Mouse (Mus musculus): Measurements from ENCODE around the gene Ttl. TPM values are rescaled to one million over a fixed set of nuclear protein-coding genes. Genes with fewer than 3 reads are reported as not detected.

The Ttl gene
- total RNA-seq (2021) = 10 to 100 TPM; 17.1 to 18.8 TPM

DNA sequence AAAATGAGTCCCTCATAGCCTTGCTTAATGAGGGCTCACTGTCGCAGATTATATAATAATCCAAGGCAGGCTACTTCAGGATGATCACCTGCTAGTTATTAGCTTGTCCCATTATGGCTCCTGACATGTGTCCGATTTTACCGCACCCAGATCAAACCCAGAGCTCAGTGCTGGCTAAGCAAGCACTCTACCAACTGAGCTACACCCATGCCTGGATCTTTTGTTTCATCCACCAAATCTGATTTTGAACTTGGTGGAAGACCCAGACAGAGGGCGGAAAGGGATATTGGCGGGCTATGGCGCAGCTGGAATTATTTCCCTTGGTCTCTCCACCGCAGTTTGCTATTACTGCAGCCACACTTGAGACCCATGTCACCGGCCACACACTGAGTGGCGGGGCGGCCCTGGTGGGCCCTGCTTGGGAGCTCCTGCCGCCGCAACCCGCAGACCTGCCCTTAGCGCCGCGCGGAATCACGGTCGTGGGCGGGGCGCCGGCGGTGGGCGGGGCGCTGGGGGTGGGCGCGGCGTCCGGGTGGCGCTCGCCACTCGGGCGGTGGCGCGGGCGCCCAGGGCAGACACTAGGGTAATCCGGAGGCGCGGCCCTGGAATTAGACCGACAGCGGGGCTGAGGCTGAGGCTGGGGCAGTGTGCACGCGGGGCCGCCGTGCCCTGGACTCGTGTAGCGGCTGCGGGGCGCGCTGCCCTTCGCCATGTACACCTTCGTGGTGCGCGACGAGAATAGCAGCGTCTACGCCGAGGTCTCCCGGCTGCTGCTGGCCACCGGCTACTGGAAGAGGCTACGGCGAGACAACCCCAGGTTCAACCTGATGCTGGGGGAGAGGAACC, at the start of gene Ttl:
TSS of gene Ttl (plus strand) at position 506 of the 846 bp plus-strand sequence.
- intact Hi-C loops (cut with DNase I) = loop anchor here (5.0 kb wide), 2 partner anchors 98 to 118 kb away; partner anchors contain the start of genes Gm10762 and Zc3h6
- DNase-seq (ENCODE audit: low spot score) = peak; percentile 61

DNA sequence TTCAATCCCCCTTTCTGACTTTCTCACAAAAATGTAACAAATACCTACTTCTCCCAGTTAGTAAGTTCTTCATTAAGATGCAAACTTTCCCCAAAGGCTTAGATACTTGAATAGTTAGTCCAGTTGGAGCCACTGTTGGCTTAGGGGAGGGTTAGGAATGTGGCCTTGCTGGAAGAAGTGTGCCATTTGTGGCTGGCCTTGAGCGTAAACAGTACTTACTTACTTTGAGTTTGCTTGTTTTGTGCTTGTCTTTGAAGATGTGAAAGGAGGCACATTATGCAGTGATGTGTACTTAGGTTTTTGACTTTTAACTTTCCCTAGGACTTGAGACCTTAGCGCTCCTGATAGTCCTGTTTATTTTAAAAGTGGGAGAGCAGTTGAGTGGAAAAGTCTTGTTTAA, 45.6 kb upstream of the Ttl start:
- intact Hi-C loops (cut with DNase I) = no loop called here
- no peak for DNase-seq (ENCODE audit: low spot score)

DNA sequence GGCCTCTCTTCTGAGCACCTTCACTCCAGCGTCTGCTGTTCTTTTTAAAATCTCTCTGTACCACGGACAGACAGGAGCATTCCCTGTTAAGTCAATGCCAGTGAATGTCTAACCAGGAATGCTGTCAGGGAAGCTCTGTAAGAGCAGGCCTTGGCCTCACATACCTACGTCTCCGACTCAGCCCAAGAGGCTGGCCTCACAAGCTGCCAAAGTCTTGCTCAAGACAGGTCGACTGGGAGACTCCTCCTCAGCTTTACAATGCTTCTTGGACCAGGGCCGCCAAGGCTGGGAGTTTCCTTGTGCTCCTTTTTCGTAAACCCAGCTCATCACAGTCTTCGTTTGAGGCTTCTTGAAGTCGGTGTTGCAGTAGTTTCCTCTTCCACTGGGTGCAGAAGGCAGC, 40.9 kb upstream of the Ttl start:
- intact Hi-C loops (cut with DNase I) = no loop called here
- DNase-seq (ENCODE audit: low spot score) = no peak

DNA sequence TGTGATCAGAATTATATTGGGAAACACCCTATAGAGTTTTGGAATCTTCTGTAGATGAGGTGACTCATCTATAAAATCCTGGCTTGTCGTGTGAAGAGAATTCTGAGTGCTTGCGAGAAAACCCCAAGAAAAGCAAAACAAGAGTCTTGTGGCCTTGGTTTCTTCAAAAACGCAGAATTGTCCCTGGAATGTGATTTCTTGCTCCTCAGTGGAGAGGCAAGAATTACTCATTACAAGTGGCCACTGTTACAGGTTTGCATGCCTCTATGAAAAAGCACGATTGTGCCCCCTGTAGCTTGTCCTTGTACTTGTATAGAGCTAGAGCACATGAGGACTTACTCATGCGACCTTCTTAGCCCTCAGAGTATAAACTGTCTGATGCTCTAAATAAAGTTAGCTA, 30.4 kb upstream of the Ttl start:
- intact Hi-C loops (cut with DNase I) = no loop called here
- no peak for DNase-seq (ENCODE audit: low spot score)

DNA sequence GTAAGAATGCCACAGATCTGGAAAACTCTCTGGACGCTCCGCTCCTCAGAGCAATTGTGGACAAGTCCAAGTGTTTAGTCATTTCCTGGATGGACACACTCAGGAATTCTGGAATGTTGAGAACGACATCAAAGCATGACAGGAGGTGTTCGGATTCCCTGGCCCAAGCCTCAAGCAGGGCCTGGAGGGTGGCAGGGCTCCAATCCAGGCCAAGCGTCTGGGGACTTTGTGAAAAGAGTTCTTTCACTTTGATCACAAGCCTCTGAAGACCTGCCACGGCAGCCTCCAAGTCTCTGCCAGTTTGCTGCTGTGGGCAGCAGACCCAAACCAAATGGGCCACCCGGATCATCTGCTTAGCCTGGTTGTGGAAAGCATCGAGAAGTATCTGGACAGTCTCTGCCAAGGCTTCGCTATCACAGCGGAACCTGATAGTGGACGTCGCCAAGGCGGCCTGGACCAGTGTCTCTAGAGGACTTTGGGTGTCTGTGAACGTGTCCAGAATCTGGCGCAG, 27.3 kb upstream of the Ttl start:
- no peak for DNase-seq (ENCODE audit: low spot score)
- intact Hi-C loops (cut with DNase I) = no loop called here

DNA sequence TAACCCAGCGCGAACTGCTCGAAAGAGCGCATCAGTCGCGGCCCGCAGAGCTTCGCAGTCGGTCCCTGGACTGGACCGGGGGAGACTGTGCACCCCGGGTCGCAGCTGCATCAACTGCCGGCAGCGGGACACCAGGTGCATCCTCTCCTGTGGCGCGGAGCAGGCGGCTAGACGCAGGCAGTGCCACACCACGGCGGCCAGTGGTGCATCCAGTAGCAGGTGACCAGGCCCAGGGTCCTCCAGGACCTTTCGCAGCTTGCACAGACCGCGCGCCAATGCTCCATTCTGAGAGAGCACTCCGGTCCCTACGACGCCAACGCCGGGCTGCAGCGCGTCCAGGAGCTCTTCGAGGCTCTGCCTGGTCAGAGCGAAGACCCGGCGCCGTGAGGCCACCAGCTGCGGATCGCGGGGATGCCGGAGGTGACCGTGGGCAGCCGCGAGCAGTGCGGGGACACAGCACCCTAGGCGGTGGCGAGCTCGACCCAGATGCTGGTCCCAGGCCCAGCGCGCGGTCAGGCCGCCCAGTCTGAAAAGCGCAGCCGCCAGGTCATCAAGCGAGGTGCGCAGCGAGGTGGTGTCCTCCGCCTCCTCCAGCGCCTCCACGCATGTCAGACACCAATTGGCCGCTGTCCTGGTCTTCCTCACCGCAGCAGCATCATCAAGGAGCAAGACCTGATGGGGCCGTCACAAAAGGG, 26.7 kb upstream of the Ttl start:
- intact Hi-C loops (cut with DNase I) = no loop called here

DNA sequence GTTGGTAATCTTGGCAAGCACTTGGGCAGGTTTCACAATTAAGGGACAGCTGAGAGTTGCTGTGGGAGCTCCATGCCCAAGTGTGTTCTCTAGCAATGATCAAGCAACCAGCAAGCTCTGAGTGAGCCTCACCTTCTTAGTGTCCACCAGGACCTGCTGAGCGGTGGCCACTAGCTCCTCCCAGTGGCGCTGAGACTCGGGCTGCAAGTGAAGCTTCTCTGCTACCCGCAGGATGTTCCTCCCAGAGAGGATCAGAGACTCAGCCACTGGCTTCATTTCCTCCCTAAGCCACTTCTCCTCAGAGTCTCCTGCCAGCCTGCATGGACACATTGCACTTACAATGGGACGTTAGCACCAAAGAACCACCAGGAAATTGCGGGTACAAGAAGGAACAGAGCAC, 25.2 kb upstream of the Ttl start:
- DNase-seq (ENCODE audit: low spot score) = no peak
- intact Hi-C loops (cut with DNase I) = no loop called here

More for the DNA sequence above, 26.7 kb upstream of the Ttl start:
- DNase-seq (ENCODE audit: low spot score) = no peak

DNA sequence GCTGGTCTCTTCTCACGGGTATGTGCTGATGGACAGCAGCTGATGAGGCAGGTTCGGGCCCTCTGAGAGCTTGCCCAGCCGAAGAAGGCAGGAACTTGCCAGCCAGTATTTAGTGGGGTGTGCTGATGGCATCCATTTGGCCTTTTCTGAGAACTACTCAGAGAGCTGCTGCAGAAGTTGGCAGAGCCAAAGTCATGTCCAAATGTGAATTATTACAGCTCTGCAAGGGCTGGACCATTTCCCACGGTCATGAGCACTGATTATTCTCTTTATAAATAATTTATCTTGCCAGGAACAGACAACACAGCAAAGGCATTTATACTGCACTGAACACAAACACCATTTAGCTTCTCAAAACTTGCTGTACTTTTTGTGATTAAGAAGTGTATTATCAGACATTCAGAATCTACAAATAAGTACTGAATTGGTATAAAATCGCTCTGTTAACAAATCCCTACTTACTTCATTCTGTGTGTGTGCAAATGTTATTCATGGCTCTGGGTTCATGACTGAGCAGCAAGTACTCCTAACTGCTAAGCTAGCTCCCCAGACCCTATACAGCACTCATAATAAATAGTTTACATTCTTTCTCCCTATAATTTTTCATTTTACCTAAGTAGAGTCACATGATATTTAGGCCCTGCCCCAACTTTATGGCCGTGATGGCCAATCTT, 19.4 kb upstream of the Ttl start:
- intact Hi-C loops (cut with DNase I) = no loop called here
- DNase-seq (ENCODE audit: low spot score) = no peak

DNA sequence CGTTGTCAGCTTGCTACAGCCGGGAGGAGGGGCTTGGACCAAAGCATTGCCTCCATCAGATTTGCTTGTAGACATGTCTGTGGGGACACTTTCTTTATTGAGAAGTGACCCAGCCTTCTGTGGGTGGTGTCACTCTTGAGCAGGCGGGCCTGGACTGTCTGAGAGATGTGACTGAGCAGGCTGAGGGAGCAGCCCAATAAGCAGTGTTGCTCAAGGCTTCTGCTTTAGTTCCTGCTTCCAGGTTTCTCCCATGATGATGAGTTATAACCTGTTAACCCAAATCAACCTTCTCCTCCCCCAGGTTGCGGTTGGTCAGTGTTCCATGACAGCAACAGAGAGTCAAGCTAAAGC, 18.9 kb upstream of the Ttl start:
- no peak for DNase-seq (ENCODE audit: low spot score)
- intact Hi-C loops (cut with DNase I) = no loop called here

DNA sequence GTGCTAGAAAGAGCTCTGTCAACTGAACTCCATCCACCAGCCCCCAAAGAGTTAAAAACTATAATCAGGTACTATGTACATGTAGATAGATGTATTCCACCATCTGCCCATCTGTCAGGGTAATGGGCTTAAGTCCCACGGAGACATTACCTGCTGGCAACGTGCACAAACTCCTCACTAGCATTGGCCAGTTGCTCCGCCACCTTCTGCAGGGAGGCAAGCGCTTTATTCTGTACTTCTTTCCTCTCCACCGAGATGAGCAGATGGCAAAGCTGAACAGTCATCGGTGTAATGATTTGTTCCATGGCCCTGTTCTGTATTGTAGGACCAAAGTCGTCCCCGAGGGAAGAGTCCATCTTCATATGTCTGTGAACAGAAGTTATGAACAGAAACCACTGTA, 17.9 kb upstream of the Ttl start, which contains the start of gene Vinac1:
TSS of gene Vinac1 (minus strand) at position 362 of the 400 bp plus-strand sequence.
- DNase-seq (ENCODE audit: low spot score) = no peak
- intact Hi-C loops (cut with DNase I) = no loop called here

DNA sequence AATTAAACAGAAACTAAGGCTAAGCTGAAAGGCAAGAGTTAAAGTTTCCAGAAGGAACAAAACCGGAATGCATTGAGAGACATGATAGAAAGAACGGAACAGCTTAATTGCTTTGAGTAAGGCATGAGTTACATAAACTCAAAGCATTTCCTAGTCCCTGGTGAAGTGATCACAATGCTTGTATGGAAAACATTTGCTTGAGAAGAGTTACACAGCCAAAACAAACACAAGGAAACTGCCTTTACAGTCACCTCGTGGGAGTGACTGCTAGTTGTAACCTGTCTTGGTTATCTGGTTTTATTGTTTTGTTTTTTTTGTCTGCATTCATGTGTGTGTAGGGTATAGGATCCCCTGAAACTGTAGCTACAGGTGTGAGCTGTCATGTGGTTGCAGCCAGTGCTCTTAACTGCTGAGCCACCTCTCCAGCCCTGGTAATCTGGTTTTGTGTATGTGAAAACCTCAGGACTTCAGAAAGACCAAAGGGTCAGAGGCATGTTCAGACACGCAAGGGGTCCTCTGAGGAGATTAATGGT, 13.2 kb upstream of the Ttl start:
- intact Hi-C loops (cut with DNase I) = no loop called here
- no peak for DNase-seq (ENCODE audit: low spot score)

DNA sequence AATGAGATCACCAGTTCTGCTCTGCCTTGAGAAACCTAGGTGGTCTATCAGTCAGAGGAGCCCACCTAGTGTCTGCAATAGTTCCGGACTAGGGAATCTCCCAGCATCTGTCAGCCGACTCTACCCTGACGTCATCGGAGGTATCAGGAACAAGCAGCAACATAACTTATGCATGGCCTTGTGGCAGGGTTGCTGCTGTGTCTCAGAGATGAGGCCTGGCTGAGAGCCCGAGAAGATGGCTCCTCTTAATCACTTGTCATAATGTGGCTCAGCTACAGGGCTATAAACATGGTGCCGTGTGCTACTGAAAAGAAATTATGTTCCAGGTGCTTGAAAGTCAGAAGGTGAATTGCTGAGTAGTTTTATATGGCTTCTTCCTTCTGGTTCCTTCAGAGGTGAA, 10.0 kb upstream of the Ttl start:
- no peak for DNase-seq (ENCODE audit: low spot score)
- intact Hi-C loops (cut with DNase I) = no loop called here

DNA sequence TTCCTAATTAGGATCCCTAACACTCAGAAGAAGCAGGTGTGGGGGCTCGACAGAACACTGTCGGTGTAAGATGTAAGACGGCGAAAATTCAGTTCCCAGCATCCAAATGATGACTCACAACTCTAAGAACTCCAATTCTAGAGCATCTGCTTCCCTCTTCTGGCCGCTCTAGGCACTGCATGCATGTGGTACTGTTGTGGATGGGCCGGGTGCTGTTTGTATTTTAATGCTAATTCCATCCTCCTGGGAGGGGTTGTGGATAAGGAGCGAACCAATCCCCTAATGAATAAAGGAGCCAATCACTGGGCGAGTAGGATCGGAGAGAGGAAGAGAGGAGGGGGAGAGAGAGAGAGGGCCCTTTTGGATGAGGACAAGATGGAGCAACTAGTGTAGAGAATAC, 9.1 kb upstream of the Ttl start:
- no peak for DNase-seq (ENCODE audit: low spot score)
- intact Hi-C loops (cut with DNase I) = no loop called here

DNA sequence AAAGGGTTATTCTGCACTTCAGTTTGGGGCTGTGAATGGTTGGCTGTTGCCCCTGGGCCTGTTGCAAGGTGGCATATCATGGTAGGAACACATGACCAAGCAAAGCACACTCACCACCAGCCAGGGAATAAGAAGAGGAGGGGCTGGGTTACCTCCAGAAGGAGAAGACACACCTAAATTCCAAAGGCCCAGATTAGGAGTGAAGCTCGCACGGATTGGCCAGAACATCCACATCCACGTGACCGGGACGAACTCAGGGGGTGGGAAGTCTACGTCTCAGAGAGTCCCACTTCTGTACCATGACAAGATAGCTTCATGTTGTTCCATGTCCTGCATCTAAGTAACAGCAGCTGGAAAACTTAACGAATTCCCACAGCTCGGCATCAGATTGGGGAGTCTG, 8.5 kb upstream of the Ttl start:
- no peak for DNase-seq (ENCODE audit: low spot score)
- intact Hi-C loops (cut with DNase I) = no loop called here

DNA sequence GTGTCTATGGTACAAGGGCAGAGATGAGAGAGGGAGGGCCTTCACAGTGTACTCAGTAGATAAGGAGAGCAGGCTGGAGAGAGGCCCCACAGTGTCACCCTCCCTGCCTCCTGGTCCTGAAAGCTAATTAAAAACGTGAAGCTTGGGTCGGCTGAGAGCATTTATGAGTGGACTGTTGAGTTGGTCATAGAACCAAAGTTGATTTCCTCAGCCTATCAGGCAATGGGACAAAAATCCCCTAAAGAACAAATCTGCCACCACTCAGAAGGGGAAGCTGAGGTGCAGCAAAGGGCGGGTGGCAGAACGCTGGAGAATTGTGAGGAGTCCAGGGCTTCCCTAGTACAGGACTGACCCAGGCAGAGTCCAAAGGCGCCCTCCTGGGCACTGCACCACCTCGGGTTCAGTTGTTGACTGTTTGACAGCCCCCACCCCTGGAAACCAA, 7.8 kb upstream of the Ttl start:
- DNase-seq (ENCODE audit: low spot score) = no peak
- intact Hi-C loops (cut with DNase I) = no loop called here

DNA sequence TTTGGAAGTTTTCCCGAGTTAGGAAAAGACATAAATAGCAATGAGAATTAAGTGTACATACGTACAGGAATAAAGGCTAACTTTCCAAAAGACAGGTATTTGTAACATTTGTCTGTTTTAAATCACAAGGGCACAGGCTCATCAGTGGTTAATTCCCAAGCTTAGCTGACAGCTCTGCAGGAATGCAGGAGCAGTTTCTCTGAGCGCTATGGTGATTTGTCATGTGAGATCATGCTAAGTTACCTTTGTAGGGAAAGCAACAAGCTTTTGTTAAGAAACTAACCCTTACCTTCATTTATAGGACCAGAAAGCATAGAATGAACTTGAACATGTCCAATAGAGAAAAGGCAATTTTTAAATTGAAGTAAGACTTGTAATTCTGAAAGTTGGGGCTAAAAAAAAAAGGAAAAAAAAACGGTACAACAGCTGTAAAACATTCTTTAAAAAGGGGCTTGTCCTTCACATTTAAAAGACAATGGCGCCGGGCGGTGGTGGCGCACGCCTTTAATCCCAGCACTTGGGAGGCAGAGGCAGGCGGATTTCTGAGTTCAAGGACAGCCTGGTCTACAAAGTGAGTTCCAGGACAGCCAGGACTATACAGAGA, 4.2 kb upstream of the Ttl start:
- DNase-seq (ENCODE audit: low spot score) = no peak
- intact Hi-C loops (cut with DNase I) = no loop called here

DNA sequence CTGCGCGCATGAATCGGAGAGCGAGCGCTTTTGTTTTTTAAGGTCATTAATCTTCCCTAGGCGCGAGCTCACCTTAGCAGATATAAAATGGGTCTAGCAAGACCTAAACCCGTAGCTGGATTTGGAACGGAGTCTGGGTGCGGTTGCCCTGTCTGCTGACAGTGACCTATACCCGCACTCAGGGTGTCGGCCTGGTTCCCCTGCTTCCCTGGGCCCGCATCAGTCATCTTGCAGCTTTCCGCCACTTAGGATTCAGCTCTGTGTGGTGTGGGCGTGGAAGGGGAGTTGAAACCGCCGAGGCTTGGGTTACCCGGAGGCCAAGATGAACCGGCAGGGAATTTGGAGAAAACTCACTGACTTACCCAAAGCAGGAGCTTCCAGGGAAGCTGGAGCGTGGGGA, 584 bp downstream of the Ttl start:
- intact Hi-C loops (cut with DNase I) = loop anchor here (5.0 kb wide), 2 partner anchors 99 to 119 kb away; partner anchors contain the start of genes Gm10762 and Zc3h6

DNA sequence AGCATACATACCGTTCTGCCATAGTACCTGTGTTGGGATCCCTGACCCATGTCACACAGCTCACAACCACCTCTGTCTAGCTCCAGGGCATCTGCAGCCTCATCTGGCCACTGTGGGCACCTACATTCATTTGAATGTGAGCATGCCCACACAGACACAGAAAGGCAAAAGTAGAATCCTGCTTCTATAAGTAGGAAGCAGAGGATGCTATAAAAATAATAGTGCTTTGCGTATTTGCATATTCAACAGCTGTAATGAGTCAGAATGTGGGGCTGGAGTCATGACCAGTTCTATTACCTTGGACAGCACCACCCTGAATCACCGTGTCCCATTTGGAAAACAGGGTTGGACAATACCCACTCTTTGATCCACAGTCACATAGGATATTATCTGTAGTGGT, 4.6 kb downstream of the Ttl start:
- DNase-seq (ENCODE audit: low spot score) = no peak
- intact Hi-C loops (cut with DNase I) = no loop called here

More for the DNA sequence above, 584 bp downstream of the Ttl start:
- peak; percentile 26 for DNase-seq (ENCODE audit: low spot score)

DNA sequence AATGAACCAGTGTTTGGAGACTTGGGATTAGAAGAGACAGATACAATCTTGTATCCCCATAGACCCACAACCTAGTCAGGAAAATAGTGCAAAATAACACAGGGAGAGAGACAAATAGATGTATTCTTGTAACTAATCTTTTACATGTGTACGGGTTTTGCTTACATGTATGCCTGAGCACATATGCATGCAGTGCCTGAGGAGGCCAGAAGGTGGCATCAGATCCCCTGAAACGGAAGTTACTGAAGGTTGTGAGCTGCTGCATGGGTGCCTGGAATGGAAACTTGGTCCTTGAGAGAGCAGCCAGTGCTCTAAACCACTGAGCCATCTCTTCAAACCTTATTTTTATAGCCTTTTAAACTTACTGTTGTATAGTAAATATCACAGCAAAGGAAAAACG, 12.6 kb downstream of the Ttl start:
- intact Hi-C loops (cut with DNase I) = loop anchor here (5.0 kb wide), 1 partner anchor 179 kb away; no protein-coding TSS in a partner anchor
- DNase-seq (ENCODE audit: low spot score) = no peak

DNA sequence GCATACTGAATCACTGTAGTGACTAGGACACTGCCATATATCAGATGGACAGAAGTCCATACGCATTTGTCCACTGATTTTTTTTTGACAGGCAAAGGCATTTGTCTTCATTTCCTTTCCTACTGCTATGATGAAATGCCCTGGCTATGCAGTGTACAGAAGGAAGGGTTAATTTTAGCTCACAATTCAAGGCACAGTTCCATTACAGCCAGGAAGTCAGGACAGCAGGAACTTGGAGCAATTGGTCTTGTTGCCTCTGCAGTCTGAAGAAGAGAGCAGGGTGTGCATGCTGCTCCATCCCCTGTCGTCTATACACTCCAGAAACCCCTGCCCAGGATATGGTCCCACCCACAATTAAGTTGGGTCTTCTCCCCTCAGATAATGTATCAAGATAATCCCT, 13.5 kb downstream of the Ttl start:
- intact Hi-C loops (cut with DNase I) = loop anchor here (5.0 kb wide), 1 partner anchor 178 kb away; no protein-coding TSS in a partner anchor
- no peak for DNase-seq (ENCODE audit: low spot score)
